Mouse (Mus musculus): ENCODE measurements around the gene Ccdc88a. TPM values are rescaled to one million over a fixed set of nuclear protein-coding genes. Genes with fewer than 3 reads are reported as not detected.
A peak's percentile ranks its signal among the peaks of the same experiment; 100 is the strongest.
"Not testable (repeated sequence)": the region's sequence is repeated elsewhere in the genome, so short reads cannot be mapped to it uniquely, and the experiment has no call there.

Gene Ccdc88a
- total RNA-seq, 2 experiments from 2014 or later: 18.6 to 19.5 TPM

- peak; percentile 28 to 35 for DNase-seq
- intact Hi-C loops (cut with DNase I): no loop called here
These were observed 55.3 kb downstream of the Ccdc88a start for GRCm38 (mm10) chr11:29428774-29429173.

- DNase-seq: no peak
- intact Hi-C loops (cut with DNase I): no loop called here
These were observed 57.6 kb downstream of the Ccdc88a start for GRCm38 (mm10) chr11:29431011-29431410.

- DNase-seq: no peak
- intact Hi-C loops (cut with DNase I): no loop called here
These were observed 75.3 kb downstream of the Ccdc88a start for GRCm38 (mm10) chr11:29448741-29449140.

- DNase-seq: no peak
- intact Hi-C loops (cut with DNase I): no loop called here
These were observed 101.2 kb downstream of the Ccdc88a start for GRCm38 (mm10) chr11:29474676-29475075.

- intact Hi-C loops (cut with DNase I): no loop called here
- no peak for DNase-seq
These were observed 119.7 kb downstream of the Ccdc88a start for GRCm38 (mm10) chr11:29493135-29493534.

- DNase-seq: no peak
- intact Hi-C loops (cut with DNase I): no loop called here
These were observed 123.5 kb downstream of the Ccdc88a start for GRCm38 (mm10) chr11:29496962-29497361.

- no peak for DNase-seq
These were observed 130.8 kb downstream of the Ccdc88a start for GRCm38 (mm10) chr11:29503948-29504893.

GRCm38 (mm10) chr11:29504899-29505625, 131.6 kb downstream of the Ccdc88a start:
- intact Hi-C loops (cut with DNase I): no loop called here
- no peak for DNase-seq

More at GRCm38 (mm10) chr11:29503948-29504893, 130.8 kb downstream of the Ccdc88a start:
- intact Hi-C loops (cut with DNase I): no loop called here

- DNase-seq: no peak
- intact Hi-C loops (cut with DNase I): no loop called here
These were observed 136.0 kb downstream of the Ccdc88a start for GRCm38 (mm10) chr11:29509421-29509820.

- intact Hi-C loops (cut with DNase I): no loop called here
- no peak for DNase-seq
These were observed 139.5 kb downstream of the Ccdc88a start for GRCm38 (mm10) chr11:29512818-29513535.

GRCm38 (mm10) chr11:29514325-29514681, 140.8 kb downstream of the Ccdc88a start:
- intact Hi-C loops (cut with DNase I): no loop called here
- DNase-seq: no peak

- DNase-seq: peak; percentile 93 to 94
- intact Hi-C loops (cut with DNase I): no loop called here
These were observed 141.4 kb downstream of the Ccdc88a start, which contains the start of gene Prorsd1 for GRCm38 (mm10) chr11:29514682-29515412. Gene Prorsd1 (minus strand): TSS chr11:29515033.

GRCm38 (mm10) chr11:29525988-29526794, 152.7 kb downstream of the Ccdc88a start, which contains the start of gene Mtif2:
Gene Mtif2 (plus strand): TSS chr11:29526408.
- intact Hi-C loops (cut with DNase I): no loop called here
- peak; percentile 86 to 90 for DNase-seq

GRCm38 (mm10) chr11:29538201-29538600, 164.7 kb downstream of the Ccdc88a start:
- no peak for DNase-seq
- intact Hi-C loops (cut with DNase I): no loop called here

GRCm38 (mm10) chr11:29544225-29544945, 170.9 kb downstream of the Ccdc88a start:
- no peak for DNase-seq
- intact Hi-C loops (cut with DNase I): no loop called here

GRCm38 (mm10) chr11:29545150-29545752, 171.8 kb downstream of the Ccdc88a start:
- intact Hi-C loops (cut with DNase I); DNase-seq: not testable (repeated sequence)

GRCm38 (mm10) chr11:29546297-29546696, 172.8 kb downstream of the Ccdc88a start:
- intact Hi-C loops (cut with DNase I); DNase-seq: not testable (repeated sequence)

GRCm38 (mm10) chr11:29546762-29547161, 173.3 kb downstream of the Ccdc88a start:
- intact Hi-C loops (cut with DNase I): no loop called here

More at GRCm38 (mm10) chr11:29546762-29547161, 173.3 kb downstream of the Ccdc88a start:
- no peak for DNase-seq
